Mouse (Mus musculus): ENCODE measurements around the gene Ctnna3. TPM values are rescaled to one million over a fixed set of nuclear protein-coding genes. Genes with fewer than 3 reads are reported as not detected.

The Ctnna3 gene
- total RNA-seq, 2 experiments from 2014 or later, result 1.8 to 2.7 TPM

GRCm38 (mm10) chr10:63994251-63994650 lies 564.4 kb downstream of the Ctnna3 start:
- intact Hi-C loops (cut with DNase I), result no loop called here
- no peak for DNase-seq (ENCODE audit: low spot score in 2 of 2)

DNA sequence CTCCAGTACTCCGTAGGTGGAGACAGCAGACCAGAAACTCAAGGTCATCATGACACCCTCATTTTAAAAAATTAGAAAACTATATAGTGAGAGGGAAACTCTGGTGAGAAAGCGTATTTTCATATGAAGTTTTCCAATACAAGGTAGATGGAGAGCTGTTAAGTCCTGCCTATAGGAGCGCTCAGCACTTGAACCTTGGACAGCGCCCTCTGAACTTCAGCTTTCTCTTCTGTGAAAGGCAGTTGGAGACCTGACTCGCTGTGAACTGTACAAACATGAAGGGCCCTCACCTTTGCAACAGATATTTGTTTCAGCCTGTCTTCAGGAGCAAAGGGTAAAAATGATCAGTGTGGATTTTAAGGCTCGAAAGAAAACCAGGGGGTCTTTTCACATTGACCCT lies 571.6 kb downstream of the Ctnna3 start:
- intact Hi-C loops (cut with DNase I), result no loop called here
- DNase-seq (ENCODE audit: low spot score in 2 of 2), result no peak

- DNase-seq (ENCODE audit: low spot score in 2 of 2), result no peak
- intact Hi-C loops (cut with DNase I), result no loop called here
Measured at GRCm38 (mm10) chr10:64001996-64002395, 572.1 kb downstream of the Ctnna3 start.

- DNase-seq (ENCODE audit: low spot score in 2 of 2), result no peak
- intact Hi-C loops (cut with DNase I), result no loop called here
Measured at GRCm38 (mm10) chr10:64020347-64020746, 590.4 kb downstream of the Ctnna3 start.

GRCm38 (mm10) chr10:64023340-64023739 lies 593.4 kb downstream of the Ctnna3 start:
- DNase-seq (ENCODE audit: low spot score in 2 of 2), result peak in 1 of 2 experiments; percentile 20

GRCm38 (mm10) chr10:64030901-64031300 lies 601.0 kb downstream of the Ctnna3 start:
- no peak for DNase-seq (ENCODE audit: low spot score in 2 of 2)
- intact Hi-C loops (cut with DNase I), result no loop called here

More at GRCm38 (mm10) chr10:64023340-64023739, 593.4 kb downstream of the Ctnna3 start:
- intact Hi-C loops (cut with DNase I), result no loop called here

- intact Hi-C loops (cut with DNase I), result no loop called here
- DNase-seq (ENCODE audit: low spot score in 2 of 2), result peak; percentile 54 to 55
Measured at GRCm38 (mm10) chr10:64039760-64040535, 610.0 kb downstream of the Ctnna3 start.

DNA sequence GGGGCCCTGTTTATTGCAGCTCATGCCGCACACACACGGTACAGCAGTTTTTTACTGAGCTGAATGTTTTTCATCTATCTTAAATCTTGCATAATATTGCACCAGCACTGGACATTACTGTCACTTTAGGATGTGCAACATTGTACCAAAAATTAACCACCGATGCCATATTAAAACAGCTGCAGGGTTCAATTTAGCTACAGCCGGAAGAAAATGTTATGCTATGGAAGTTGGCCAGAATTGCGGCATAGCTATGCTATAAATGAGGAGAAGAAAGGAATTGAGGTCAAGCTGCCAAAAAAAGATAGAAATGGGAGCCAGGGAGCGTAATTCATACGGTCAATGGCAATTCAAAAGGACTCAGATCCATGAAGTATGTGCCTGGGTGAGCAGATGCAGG lies 611.3 kb downstream of the Ctnna3 start:
- intact Hi-C loops (cut with DNase I), result no loop called here
- DNase-seq (ENCODE audit: low spot score in 2 of 2), result no peak

- DNase-seq (ENCODE audit: low spot score in 2 of 2), result no peak
- intact Hi-C loops (cut with DNase I), result no loop called here
Measured at GRCm38 (mm10) chr10:64041892-64042291, 612.0 kb downstream of the Ctnna3 start.

GRCm38 (mm10) chr10:64049151-64049550 lies 619.3 kb downstream of the Ctnna3 start:
- DNase-seq (ENCODE audit: low spot score in 2 of 2), result no peak
- intact Hi-C loops (cut with DNase I), result no loop called here

GRCm38 (mm10) chr10:64049946-64050345 lies 620.0 kb downstream of the Ctnna3 start:
- intact Hi-C loops (cut with DNase I), result no loop called here
- no peak for DNase-seq (ENCODE audit: low spot score in 2 of 2)

DNA sequence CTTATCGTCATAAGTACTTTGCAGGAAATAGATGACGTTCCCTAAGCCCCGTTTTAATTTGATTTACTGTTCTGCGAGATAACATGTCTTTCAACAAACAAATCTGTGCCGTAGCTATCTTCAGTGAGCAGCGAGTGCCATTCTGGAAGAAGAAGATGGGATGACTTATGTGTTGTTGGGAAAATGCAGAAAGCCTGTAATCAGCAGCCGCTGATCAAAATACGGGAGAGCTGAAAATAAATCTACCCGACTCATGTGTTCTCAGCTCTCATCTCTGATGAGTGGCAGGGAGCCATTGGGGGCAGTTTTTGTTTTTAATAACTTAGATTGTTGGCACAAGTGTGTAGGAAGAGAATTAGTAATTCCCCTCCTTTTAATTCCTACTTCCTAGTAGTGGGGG lies 633.8 kb downstream of the Ctnna3 start:
- intact Hi-C loops (cut with DNase I), result no loop called here
- DNase-seq (ENCODE audit: low spot score in 2 of 2), result no peak

- peak; percentile 74 to 77 for DNase-seq (ENCODE audit: low spot score in 2 of 2)
- intact Hi-C loops (cut with DNase I), result no loop called here
Measured at GRCm38 (mm10) chr10:64075944-64076343, 646.0 kb downstream of the Ctnna3 start.

- intact Hi-C loops (cut with DNase I), result no loop called here
- DNase-seq (ENCODE audit: low spot score in 2 of 2), result no peak
Measured at GRCm38 (mm10) chr10:64076410-64077052, 646.6 kb downstream of the Ctnna3 start.

GRCm38 (mm10) chr10:64082345-64082744 lies 652.4 kb downstream of the Ctnna3 start:
- intact Hi-C loops (cut with DNase I), result loop anchor here (5.0 to 10.0 kb wide), 3 partner anchors 192 to 1685 kb away; no protein-coding TSS in a partner anchor
- no peak for DNase-seq (ENCODE audit: low spot score in 2 of 2)

GRCm38 (mm10) chr10:64083813-64084212 lies 653.9 kb downstream of the Ctnna3 start:
- no peak for DNase-seq (ENCODE audit: low spot score in 2 of 2)
- intact Hi-C loops (cut with DNase I), result loop anchor here (5.0 to 10.0 kb wide), 3 partner anchors 191 to 1683 kb away; no protein-coding TSS in a partner anchor

- intact Hi-C loops (cut with DNase I), result loop anchor here (5.0 to 10.0 kb wide), 3 partner anchors 190 to 1683 kb away; no protein-coding TSS in a partner anchor
- no peak for DNase-seq (ENCODE audit: low spot score in 2 of 2)
Measured at GRCm38 (mm10) chr10:64084465-64084864, 654.6 kb downstream of the Ctnna3 start.

- intact Hi-C loops (cut with DNase I), result loop anchor here (2.0 to 10.0 kb wide), 3 partner anchors 189 to 509 kb away; no protein-coding TSS in a partner anchor
- no peak for DNase-seq (ENCODE audit: low spot score in 2 of 2)
Measured at GRCm38 (mm10) chr10:64086183-64086566, 656.3 kb downstream of the Ctnna3 start.

- peak; percentile 32 to 39 for DNase-seq (ENCODE audit: low spot score in 2 of 2)
- intact Hi-C loops (cut with DNase I), result loop anchor here (2.0 to 10.0 kb wide), 3 partner anchors 188 to 508 kb away; no protein-coding TSS in a partner anchor
Measured at GRCm38 (mm10) chr10:64086567-64087391, 656.9 kb downstream of the Ctnna3 start.

DNA sequence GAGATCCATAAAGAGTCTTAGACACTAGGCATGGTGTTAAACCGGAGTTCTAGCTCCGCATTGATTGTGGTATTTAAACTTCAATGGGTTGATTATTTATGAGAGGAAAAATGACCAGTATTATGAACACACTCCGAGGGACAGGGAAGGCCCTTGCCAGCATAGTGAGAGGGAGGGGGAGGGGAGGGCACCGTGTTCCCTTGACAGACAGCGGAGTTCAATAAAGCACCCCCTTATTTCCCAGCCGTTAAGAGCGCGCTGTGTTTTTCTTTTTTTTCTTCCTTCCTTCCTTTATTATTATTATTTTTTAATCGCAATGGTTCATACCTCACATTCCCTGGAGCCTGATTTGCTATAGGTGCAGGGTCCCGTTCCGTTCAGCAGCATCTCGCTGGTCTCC lies 657.6 kb downstream of the Ctnna3 start:
- intact Hi-C loops (cut with DNase I), result loop anchor here (2.0 to 10.0 kb wide), 3 partner anchors 187 to 507 kb away; no protein-coding TSS in a partner anchor

More for the DNA sequence above, 657.6 kb downstream of the Ctnna3 start:
- DNase-seq (ENCODE audit: low spot score in 2 of 2), result no peak
